Mouse (Mus musculus): ENCODE data around the gene Cdk15. TPM values are rescaled to one million over a fixed set of nuclear protein-coding genes. Genes with fewer than 3 reads are reported as not detected.

The Cdk15 gene
- total and polyA plus RNA-seq, 2 experiments from 2014 or later = not detected

GRCm38 (mm10) chr1:59380926-59381325 is 124.2 kb downstream of the Cdk15 start:
- 28% methylated on average over 10 of the region's 10 CpGs for WGBS
- TF ChIP-seq EP300 (IDR thresholded peaks at IDR 0.05; ENCODE audit: low read depth) = no peak
- no peak for TF ChIP-seq CTCF (IDR thresholded peaks at IDR 0.05; ENCODE audit: low read depth)
- Histone ChIP-seq H3K36me3 (replicated peaks; ENCODE audit: control insufficient read depth, insufficient read depth, low read length) (no peaks in the 10 kb centered on the region), H3K4me1 (ENCODE audit: control insufficient read depth, insufficient read depth) (0 out of 2 replicates have a peak, but pooled peaks cover 7% of the 10 kb centered on the region), H3K4me2 (ENCODE audit: low read depth, low read length) (no peak overlapping the region), H3K9me3 (replicated peaks; ENCODE audit: control insufficient read depth, low read length) (no peaks in the 10 kb centered on the region), H3K27me3 (ENCODE audit: control insufficient read depth, insufficient read depth, low read length) (peaks cover 11% of the 10 kb centered on the region; the same call in 1 of the 2 replicates), H3K9ac (replicated peaks; ENCODE audit: low read depth, low read length) (no peak overlapping the region), H3K27ac (ENCODE audit: low read depth) (no peak overlapping the region), H3K4me3 (ENCODE audit: low read depth, low read length) (no peak overlapping the region)
- no peak for ATAC-seq (ENCODE audit: insufficient read depth, low read depth)
- DNase-seq (ENCODE audit: low spot score) = no peak

GRCm38 (mm10) chr1:59381483-59381882 is 124.8 kb downstream of the Cdk15 start:
- WGBS = 63% methylated on average over 7 of the region's 7 CpGs

GRCm38 (mm10) chr1:59382516-59382915 is 125.8 kb downstream of the Cdk15 start:
- no peak for TF ChIP-seq EP300 (IDR thresholded peaks at IDR 0.05; ENCODE audit: low read depth)
- TF ChIP-seq CTCF (IDR thresholded peaks at IDR 0.05; ENCODE audit: low read depth) = no peak
- Histone ChIP-seq H3K27me3 (ENCODE audit: control insufficient read depth, insufficient read depth, low read length) (0 out of 2 replicates have a peak, but pooled peaks cover 4% of the 10 kb centered on the region), H3K4me2 (ENCODE audit: low read depth, low read length) (no peak overlapping the region), H3K4me1 (ENCODE audit: control insufficient read depth, insufficient read depth) (0 out of 2 replicates have a peak, but pooled peaks cover 7% of the 10 kb centered on the region), H3K9me3 (replicated peaks; ENCODE audit: control insufficient read depth, low read length) (no peaks in the 10 kb centered on the region), H3K27ac (ENCODE audit: low read depth) (no peak overlapping the region), H3K36me3 (replicated peaks; ENCODE audit: control insufficient read depth, insufficient read depth, low read length) (no peaks in the 10 kb centered on the region), H3K4me3 (ENCODE audit: low read depth, low read length) (no peak overlapping the region), H3K9ac (replicated peaks; ENCODE audit: low read depth, low read length) (no peak overlapping the region)
- ATAC-seq (ENCODE audit: insufficient read depth, low read depth) (no peak), DNase-seq (ENCODE audit: low spot score) (no peak)
- 88% methylated on average over 3 of the region's 3 CpGs for WGBS

More at GRCm38 (mm10) chr1:59381483-59381882, 124.8 kb downstream of the Cdk15 start:
- 0 out of 2 replicates have a peak, but pooled peaks cover 7% of the 10 kb centered on the region for H3K4me1 ChIP-seq (ENCODE audit: control insufficient read depth, insufficient read depth)
- no peak overlapping the region for H3K27ac ChIP-seq (ENCODE audit: low read depth)
- peaks cover 7% of the 10 kb centered on the region; the same call in 1 of the 2 replicates for H3K27me3 ChIP-seq (ENCODE audit: control insufficient read depth, insufficient read depth, low read length)
- H3K4me2 ChIP-seq (ENCODE audit: low read depth, low read length) = no peak overlapping the region
- H3K9me3 ChIP-seq (replicated peaks; ENCODE audit: control insufficient read depth, low read length) = no peaks in the 10 kb centered on the region
- H3K36me3 ChIP-seq (replicated peaks; ENCODE audit: control insufficient read depth, insufficient read depth, low read length) = no peaks in the 10 kb centered on the region
- no peak for TF ChIP-seq CTCF (IDR thresholded peaks at IDR 0.05; ENCODE audit: low read depth)
- TF ChIP-seq EP300 (IDR thresholded peaks at IDR 0.05; ENCODE audit: low read depth) = no peak
- no peak overlapping the region for H3K9ac ChIP-seq (replicated peaks; ENCODE audit: low read depth, low read length)
- no peak overlapping the region for H3K4me3 ChIP-seq (ENCODE audit: low read depth, low read length)
- DNase-seq (ENCODE audit: low spot score) (no peak), ATAC-seq (ENCODE audit: insufficient read depth, low read depth) (no peak)

- ATAC-seq (ENCODE audit: insufficient read depth, low read depth) = no peak
- DNase-seq (ENCODE audit: low spot score) = no peak
- WGBS = 57% methylated on average over 6 of the region's 6 CpGs
- H3K27ac ChIP-seq (ENCODE audit: low read depth) = no peak overlapping the region
- no peak overlapping the region for H3K9ac ChIP-seq (replicated peaks; ENCODE audit: low read depth, low read length)
- H3K36me3 ChIP-seq (replicated peaks; ENCODE audit: control insufficient read depth, insufficient read depth, low read length) = no peaks in the 10 kb centered on the region
- H3K9me3 ChIP-seq (replicated peaks; ENCODE audit: control insufficient read depth, low read length) = no peaks in the 10 kb centered on the region
- 0 out of 2 replicates have a peak, but pooled peaks cover 4% of the 10 kb centered on the region for H3K27me3 ChIP-seq (ENCODE audit: control insufficient read depth, insufficient read depth, low read length)
- no peak overlapping the region for H3K4me3 ChIP-seq (ENCODE audit: low read depth, low read length)
- H3K4me2 ChIP-seq (ENCODE audit: low read depth, low read length) = no peak overlapping the region
- TF ChIP-seq EP300 (IDR thresholded peaks at IDR 0.05; ENCODE audit: low read depth) = no peak
- H3K4me1 ChIP-seq (ENCODE audit: control insufficient read depth, insufficient read depth) = 0 out of 2 replicates have a peak, but pooled peaks cover 7% of the 10 kb centered on the region
Measured at GRCm38 (mm10) chr1:59383049-59383610, 126.4 kb downstream of the Cdk15 start.

- Histone ChIP-seq H3K4me3 (ENCODE audit: low read depth, low read length) (no peak overlapping the region), H3K9me3 (replicated peaks; ENCODE audit: control insufficient read depth, low read length) (no peaks in the 10 kb centered on the region), H3K4me2 (ENCODE audit: low read depth, low read length) (no peak overlapping the region), H3K27ac (ENCODE audit: low read depth) (no peak overlapping the region), H3K27me3 (ENCODE audit: control insufficient read depth, insufficient read depth, low read length) (0 out of 2 replicates have a peak, but pooled peaks cover 4% of the 10 kb centered on the region), H3K36me3 (replicated peaks; ENCODE audit: control insufficient read depth, insufficient read depth, low read length) (no peaks in the 10 kb centered on the region), H3K4me1 (ENCODE audit: control insufficient read depth, insufficient read depth) (0 out of 2 replicates have a peak, but pooled peaks cover 7% of the 10 kb centered on the region), H3K9ac (replicated peaks; ENCODE audit: low read depth, low read length) (no peak overlapping the region)
- 86% methylated on average over 3 of the region's 3 CpGs for WGBS
- no peak for ATAC-seq (ENCODE audit: insufficient read depth, low read depth)
- no peak for DNase-seq (ENCODE audit: low spot score)
- TF ChIP-seq EP300 (IDR thresholded peaks at IDR 0.05; ENCODE audit: low read depth) (no peak), CTCF (IDR thresholded peaks at IDR 0.05; ENCODE audit: low read depth) (no peak)
Measured at GRCm38 (mm10) chr1:59384400-59384799, 127.7 kb downstream of the Cdk15 start.

Data from heart, postnatal 0 days (tissue).